Mouse (Mus musculus) liver, postnatal 0 days (tissue): ENCODE measurements around the gene Igsf1.
A peak's percentile ranks its signal among the peaks of the same experiment; 100 is the strongest.

ENCODE experiments used
- CTCF ChIP-seq: sonication (generic); IDR thresholded peaks from 2 replicates; pipeline ENCODE4 v1.5.1; 2016; ENCODE audit warnings: antibody characterized with exemption, low read depth
- EP300 ChIP-seq: IDR thresholded peaks from 2 replicates; pipeline ENCODE4 v1.6.1; 2016; ENCODE audit warnings: antibody characterized with exemption, low read depth, mild to moderate bottlenecking

GRCm38 (mm10) chrX:49770828-49771227 lies 26.7 kb downstream of the Igsf1 start:
- TF ChIP-seq CTCF: peak; percentile 38
- TF ChIP-seq EP300: no peak
